Mouse (Mus musculus): ENCODE data around the gene Ipo13. TPM values are rescaled to one million over a fixed set of nuclear protein-coding genes. Genes with fewer than 3 reads are reported as not detected.
A peak's percentile ranks its signal among the peaks of the same experiment; 100 is the strongest.

Gene Ipo13
- polyA plus RNA-seq (2015; fragmentation: Nextera tagmentation; extraction: Ambion mirVana), result 31.1 and 37.4 TPM in 2 replicates

DNA sequence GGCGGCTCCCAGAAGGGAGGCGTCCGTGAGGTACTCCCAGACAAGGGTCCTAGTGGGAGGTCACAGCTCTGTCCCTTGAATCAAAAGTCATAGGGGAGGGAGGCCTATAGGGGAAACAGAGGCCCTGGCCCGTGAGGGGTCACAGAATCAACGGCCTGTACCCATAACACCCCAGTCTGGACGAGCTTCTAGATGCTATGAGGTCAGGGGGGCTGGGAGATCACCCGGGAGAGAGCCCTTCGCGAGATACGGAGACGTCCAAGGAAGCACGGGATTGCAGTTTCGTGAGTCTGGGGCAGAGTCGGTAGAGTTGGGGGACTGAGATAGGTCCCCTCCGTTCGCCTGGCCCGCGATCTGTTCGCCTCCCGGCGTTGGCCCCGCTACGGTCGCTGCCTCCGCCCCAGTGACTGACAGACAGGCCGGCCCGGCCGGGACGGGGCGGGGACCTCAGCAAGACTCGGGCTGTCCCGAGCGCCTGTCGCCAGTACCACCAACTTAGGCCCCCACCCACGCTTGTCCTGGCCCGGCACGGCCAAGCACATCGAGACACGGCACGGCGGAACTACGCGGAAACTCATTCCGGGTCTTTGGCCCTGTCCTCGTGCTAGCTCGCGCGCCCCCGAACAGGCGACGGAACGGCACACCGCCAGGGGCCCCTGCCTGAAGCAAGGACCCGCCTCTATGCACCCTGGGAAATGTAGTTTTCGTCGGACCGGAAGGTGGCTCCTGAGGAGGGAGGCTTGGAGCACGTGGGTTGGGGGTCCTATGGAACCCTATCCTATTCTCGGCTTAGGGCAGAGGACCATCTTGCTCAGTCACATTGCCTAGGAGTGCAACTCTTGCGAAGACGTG is at the start of gene Ipo13:
Gene Ipo13 (minus strand): TSS at position 409 of the 852 bp plus-strand sequence.
- under 1% methylated on average over 61 of the region's 61 CpGs for WGBS
- peak within 1 kb of the TSS; percentile 81 for H3K27ac ChIP-seq (ENCODE audit: low read length)
- peak within 1 kb of the TSS; percentile 99 for H3K4me2 ChIP-seq (ENCODE audit: low read depth, low read length)
- peak within 1 kb of the TSS; percentile 84 for H3K9ac ChIP-seq (ENCODE audit: low read depth, low read length)
- 0 out of 2 replicates have a peak, but pooled peaks cover 5% of the 10 kb centered on the region for H3K36me3 ChIP-seq (ENCODE audit: control insufficient read depth, insufficient read depth, low read length)
- no peaks in the 10 kb centered on the region for H3K9me3 ChIP-seq (ENCODE audit: control insufficient read depth, low read length)
- H3K27me3 ChIP-seq (replicated peaks; ENCODE audit: control insufficient read depth, insufficient read depth, low read length), result no peaks in the 10 kb centered on the region
- peak within 1 kb of the TSS; percentile 73 for H3K4me3 ChIP-seq (ENCODE audit: low read length)
- peaks cover 27% of the 10 kb centered on the region for H3K4me1 ChIP-seq (ENCODE audit: control insufficient read depth, insufficient read depth, low read length)
- peak; percentile 95 for ATAC-seq

DNA sequence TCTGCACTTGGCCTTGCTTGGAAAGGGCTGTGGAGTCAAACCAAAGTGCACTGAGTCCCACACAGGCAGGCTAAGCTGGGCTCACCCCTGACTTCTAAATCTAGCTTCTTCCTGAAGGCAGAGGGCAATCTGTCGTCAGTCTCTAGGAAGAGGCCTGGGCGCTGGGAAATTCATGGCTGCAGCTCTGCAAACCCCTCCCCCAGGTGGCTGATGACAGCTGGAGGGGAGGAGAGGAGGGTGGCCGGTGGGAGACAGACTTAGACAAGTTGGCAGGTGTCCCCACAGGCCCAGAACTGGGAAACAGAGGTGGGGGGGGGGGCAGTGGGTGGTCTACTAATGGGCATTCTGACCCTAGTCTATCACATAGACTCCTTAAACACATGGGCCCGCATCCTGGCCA is 42.7 kb upstream of the Ipo13 start:
- Histone ChIP-seq H3K9ac (ENCODE audit: low read depth, low read length) (no peak overlapping the region), H3K4me1 (ENCODE audit: control insufficient read depth, insufficient read depth, low read length) (no peaks in the 10 kb centered on the region), H3K4me3 (ENCODE audit: low read length) (no peak overlapping the region), H3K27ac (ENCODE audit: low read length) (no peak overlapping the region), H3K9me3 (ENCODE audit: control insufficient read depth, low read length) (no peaks in the 10 kb centered on the region), H3K27me3 (replicated peaks; ENCODE audit: control insufficient read depth, insufficient read depth, low read length) (no peaks in the 10 kb centered on the region), H3K4me2 (ENCODE audit: low read depth, low read length) (no peak overlapping the region), H3K36me3 (ENCODE audit: control insufficient read depth, insufficient read depth, low read length) (peaks cover 4% of the 10 kb centered on the region; the same call in 1 of the 2 replicates)
- ATAC-seq, result no peak
- WGBS, result 48% methylated on average over 4 of the region's 4 CpGs

DNA sequence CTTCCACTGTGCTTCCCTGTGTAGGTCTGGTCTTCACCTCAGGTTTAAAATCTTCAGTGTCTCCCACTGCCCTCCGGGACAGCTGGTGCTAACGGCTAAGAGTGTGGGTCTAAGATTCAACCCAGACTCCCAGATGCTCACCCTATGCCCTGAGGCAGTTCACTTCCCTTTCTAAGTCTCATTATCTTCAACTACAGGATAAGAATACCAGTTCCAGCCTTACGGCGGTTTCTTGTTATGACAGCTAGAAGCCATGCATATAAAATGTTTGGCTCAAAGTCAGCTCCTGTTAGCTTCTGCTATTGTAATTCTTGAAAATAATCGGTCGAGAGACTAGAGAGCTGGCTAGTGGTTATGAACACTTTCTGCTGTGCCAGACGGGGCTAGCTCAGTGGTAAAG is 32.7 kb upstream of the Ipo13 start:
- 73% methylated on average over 7 of the region's 7 CpGs for WGBS
- no peak for ATAC-seq

DNA sequence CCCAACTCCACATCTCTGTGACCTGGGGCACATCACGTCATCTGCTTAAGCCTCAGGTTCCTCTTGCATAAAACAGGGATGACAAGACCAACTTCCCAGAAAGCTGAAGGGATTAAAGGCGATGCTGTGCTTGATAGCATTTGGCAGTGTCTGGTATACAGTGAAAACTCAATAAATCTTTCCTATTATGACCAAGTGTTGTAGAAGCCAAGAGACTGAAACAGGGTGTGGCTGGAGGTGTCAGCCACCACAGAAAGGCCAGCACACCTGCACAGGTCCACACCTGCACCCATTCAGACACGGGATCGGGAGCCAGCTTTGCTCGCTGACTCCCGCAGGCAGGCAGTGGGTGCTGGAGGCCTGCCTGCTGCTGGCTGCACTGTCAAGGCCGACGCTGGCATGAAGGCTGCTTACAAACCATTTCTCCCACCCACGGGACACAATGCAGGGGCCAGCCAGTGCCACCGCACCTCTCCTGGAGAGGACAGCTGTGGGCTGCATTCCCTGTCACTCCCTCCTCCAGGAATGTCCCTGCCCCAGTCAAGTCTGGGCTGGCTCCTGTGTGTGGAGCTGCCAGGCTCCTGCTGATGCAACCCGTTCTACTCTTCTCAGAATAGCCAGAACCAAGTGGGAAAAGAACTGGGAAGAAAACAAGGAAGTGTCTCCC is 32.0 kb upstream of the Ipo13 start:
- Histone ChIP-seq H3K4me1 (ENCODE audit: control insufficient read depth, insufficient read depth, low read length) (no peaks in the 10 kb centered on the region), H3K9ac (ENCODE audit: low read depth, low read length) (no peak overlapping the region), H3K4me2 (ENCODE audit: low read depth, low read length) (no peak overlapping the region), H3K27me3 (replicated peaks; ENCODE audit: control insufficient read depth, insufficient read depth, low read length) (no peaks in the 10 kb centered on the region), H3K9me3 (ENCODE audit: control insufficient read depth, low read length) (no peaks in the 10 kb centered on the region), H3K36me3 (ENCODE audit: control insufficient read depth, insufficient read depth, low read length) (no peaks in the 10 kb centered on the region), H3K4me3 (ENCODE audit: low read length) (no peak overlapping the region), H3K27ac (ENCODE audit: low read length) (no peak overlapping the region)
- 79% methylated on average over 11 of the region's 11 CpGs for WGBS
- ATAC-seq, result no peak

More for the DNA sequence above, 32.7 kb upstream of the Ipo13 start:
- Histone ChIP-seq H3K4me2 (ENCODE audit: low read depth, low read length) (no peak overlapping the region), H3K27me3 (replicated peaks; ENCODE audit: control insufficient read depth, insufficient read depth, low read length) (no peaks in the 10 kb centered on the region), H3K36me3 (ENCODE audit: control insufficient read depth, insufficient read depth, low read length) (peaks cover 2% of the 10 kb centered on the region; the same call in 1 of the 2 replicates), H3K27ac (ENCODE audit: low read length) (no peak overlapping the region), H3K4me1 (ENCODE audit: control insufficient read depth, insufficient read depth, low read length) (no peaks in the 10 kb centered on the region), H3K9me3 (ENCODE audit: control insufficient read depth, low read length) (no peaks in the 10 kb centered on the region), H3K9ac (ENCODE audit: low read depth, low read length) (no peak overlapping the region), H3K4me3 (ENCODE audit: low read length) (no peak overlapping the region)

GRCm38 (mm10) chr4:117943317-117943716 is 28.5 kb upstream of the Ipo13 start:
- no peak for ATAC-seq
- H3K27ac ChIP-seq (ENCODE audit: low read length), result no peak overlapping the region
- H3K4me2 ChIP-seq (ENCODE audit: low read depth, low read length), result no peak overlapping the region
- H3K9me3 ChIP-seq (ENCODE audit: control insufficient read depth, low read length), result no peaks in the 10 kb centered on the region
- H3K4me1 ChIP-seq (ENCODE audit: control insufficient read depth, insufficient read depth, low read length), result no peaks in the 10 kb centered on the region
- H3K9ac ChIP-seq (ENCODE audit: low read depth, low read length), result no peak overlapping the region
- H3K27me3 ChIP-seq (replicated peaks; ENCODE audit: control insufficient read depth, insufficient read depth, low read length), result no peaks in the 10 kb centered on the region
- WGBS, result 39% methylated on average over 5 of the region's 5 CpGs
- H3K36me3 ChIP-seq (ENCODE audit: control insufficient read depth, insufficient read depth, low read length), result no peaks in the 10 kb centered on the region; the same call in 1 of the 2 replicates
- H3K4me3 ChIP-seq (ENCODE audit: low read length), result no peak overlapping the region

DNA sequence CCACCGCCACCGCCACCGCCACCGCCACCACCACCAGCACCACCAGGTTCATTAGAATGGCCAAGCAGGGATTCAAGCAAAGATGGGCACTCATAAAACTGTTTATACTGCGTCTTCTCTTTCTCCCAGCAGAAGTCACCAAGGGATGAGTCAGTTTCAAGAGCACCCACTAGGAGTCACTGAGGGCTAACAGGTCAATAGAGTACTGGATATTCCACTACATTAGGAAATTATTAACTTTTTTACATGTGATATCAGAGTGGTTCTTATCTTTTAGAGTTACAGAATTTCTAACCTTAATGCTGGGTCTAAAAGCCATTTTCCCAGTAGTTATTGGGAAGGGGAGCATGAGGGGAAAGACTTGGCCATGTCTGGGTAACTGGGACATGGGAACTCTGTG is 22.2 kb upstream of the Ipo13 start:
- WGBS, result 85% methylated on average over 5 of the region's 5 CpGs
- H3K27me3 ChIP-seq (replicated peaks; ENCODE audit: control insufficient read depth, insufficient read depth, low read length), result no peaks in the 10 kb centered on the region
- ATAC-seq, result peak; percentile 84
- no peaks in the 10 kb centered on the region; the same call in 1 of the 2 replicates for H3K36me3 ChIP-seq (ENCODE audit: control insufficient read depth, insufficient read depth, low read length)
- no peak overlapping the region for H3K4me3 ChIP-seq (ENCODE audit: low read length)
- no peak overlapping the region for H3K9ac ChIP-seq (ENCODE audit: low read depth, low read length)
- no peak overlapping the region for H3K4me2 ChIP-seq (ENCODE audit: low read depth, low read length)
- H3K4me1 ChIP-seq (ENCODE audit: control insufficient read depth, insufficient read depth, low read length), result no peaks in the 10 kb centered on the region
- H3K9me3 ChIP-seq (ENCODE audit: control insufficient read depth, low read length), result no peaks in the 10 kb centered on the region
- no peak overlapping the region for H3K27ac ChIP-seq (ENCODE audit: low read length)

DNA sequence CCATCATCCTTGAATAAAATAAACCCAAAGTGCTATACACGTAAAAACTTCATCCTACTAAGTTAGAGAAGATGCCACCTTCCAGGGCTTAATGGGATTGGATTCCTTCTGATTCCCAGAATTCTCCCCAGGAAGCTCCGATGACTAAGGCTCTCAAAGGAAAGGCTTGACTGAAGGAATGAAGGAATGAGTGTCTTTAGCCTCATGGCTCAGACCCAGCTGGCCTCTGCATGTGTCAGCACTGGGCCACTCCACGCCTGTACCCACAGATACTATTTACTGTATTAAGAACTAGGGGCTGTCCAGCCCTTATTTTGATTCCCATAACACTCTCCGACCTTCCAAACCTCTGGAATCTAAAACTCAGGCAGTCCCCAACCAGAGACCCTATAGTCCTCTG is 19.3 kb upstream of the Ipo13 start:
- H3K27ac ChIP-seq (ENCODE audit: low read length), result no peak overlapping the region
- no peak overlapping the region for H3K4me3 ChIP-seq (ENCODE audit: low read length)
- no peak for ATAC-seq
- H3K27me3 ChIP-seq (replicated peaks; ENCODE audit: control insufficient read depth, insufficient read depth, low read length), result no peaks in the 10 kb centered on the region; the same call in none of the 2 replicates
- no peaks in the 10 kb centered on the region for H3K9me3 ChIP-seq (ENCODE audit: control insufficient read depth, low read length)
- peaks cover 8% of the 10 kb centered on the region for H3K4me1 ChIP-seq (ENCODE audit: control insufficient read depth, insufficient read depth, low read length)
- 85% methylated on average over 4 of the region's 4 CpGs for WGBS
- H3K4me2 ChIP-seq (ENCODE audit: low read depth, low read length), result no peak overlapping the region
- H3K36me3 ChIP-seq (ENCODE audit: control insufficient read depth, insufficient read depth, low read length), result no peaks in the 10 kb centered on the region
- H3K9ac ChIP-seq (ENCODE audit: low read depth, low read length), result no peak overlapping the region

- Histone ChIP-seq H3K9me3 (ENCODE audit: control insufficient read depth, low read length) (no peaks in the 10 kb centered on the region), H3K4me3 (ENCODE audit: low read length) (no peak overlapping the region), H3K4me2 (ENCODE audit: low read depth, low read length) (no peak overlapping the region), H3K36me3 (ENCODE audit: control insufficient read depth, insufficient read depth, low read length) (no peaks in the 10 kb centered on the region), H3K27ac (ENCODE audit: low read length) (no peak overlapping the region), H3K9ac (ENCODE audit: low read depth, low read length) (no peak overlapping the region), H3K27me3 (replicated peaks; ENCODE audit: control insufficient read depth, insufficient read depth, low read length) (peaks cover 4% of the 10 kb centered on the region), H3K4me1 (ENCODE audit: control insufficient read depth, insufficient read depth, low read length) (peaks cover 12% of the 10 kb centered on the region)
- WGBS, result 83% methylated on average over 5 of the region's 5 CpGs
- ATAC-seq, result no peak
Observed at GRCm38 (mm10) chr4:117933248-117933647, 18.4 kb upstream of the Ipo13 start.

GRCm38 (mm10) chr4:117929391-117929881 is 14.6 kb upstream of the Ipo13 start, which contains the start of gene Artn:
TSS of gene Artn (minus strand) at chr4:117929763.
- Histone ChIP-seq H3K4me3 (ENCODE audit: low read length) (peak within 1 kb of the TSS; percentile 55), H3K27me3 (replicated peaks; ENCODE audit: control insufficient read depth, insufficient read depth, low read length) (peaks cover 33% of the 10 kb centered on the region), H3K9me3 (ENCODE audit: control insufficient read depth, low read length) (no peaks in the 10 kb centered on the region), H3K36me3 (ENCODE audit: control insufficient read depth, insufficient read depth, low read length) (no peaks in the 10 kb centered on the region), H3K9ac (ENCODE audit: low read depth, low read length) (peak within 1 kb of the TSS; percentile 69), H3K4me2 (ENCODE audit: low read depth, low read length) (peak within 1 kb of the TSS; percentile 90), H3K4me1 (ENCODE audit: control insufficient read depth, insufficient read depth, low read length) (peaks cover 28% of the 10 kb centered on the region), H3K27ac (ENCODE audit: low read length) (0 out of 2 replicates have a peak within 1 kb of the TSS, but pooled peaks have one; percentile 21)
- under 1% methylated on average over 33 of the region's 33 CpGs for WGBS
- peak; percentile 54 for ATAC-seq
